Mouse (Mus musculus) embryonic stem cell, embryonic (primary cell): ENCODE data around the gene Gm45902.

Source experiments
- CTCF ChIA-PET, 4 experiments: fragments of 300-600 bp in 2 of 4; fragments of 350-600 bp in 2 of 4; sonication (Branson Sonifier 250); formaldehyde crosslinking; loops; one replicate each; lab custom pipeline; 2022; ENCODE audit warnings: inconsistent platforms in 2 of 4; lab: Charles Lee
- POLR2A ChIA-PET, 4 experiments: fragments of 300-600 bp in 2 of 4; fragments of 350-600 bp in 2 of 4; sonication (Branson Sonifier 250); formaldehyde crosslinking; loops; one replicate each; lab custom pipeline; 2022; ENCODE audit warnings: antibody characterized with exemption in 4 of 4, inconsistent platforms in 1 of 4; lab: Charles Lee

Gm45902 gene

GRCm38 (mm10) chr2:3473891-3474290 lies 38.7 kb downstream of the Gm45902 start:
- CTCF ChIA-PET = interaction anchor here in 1 of 4 experiments (0.9 to 1.4 kb wide), 2 partner anchors 18 to 326 kb away, joined by 3 to 4 read pairs; no protein-coding TSS in a partner anchor
- POLR2A ChIA-PET = interaction anchor here (0.7 to 9.5 kb wide), 35 partner anchors 8 to 239 kb away, joined by 3 to 156 read pairs (median 16); partner anchors contain the start of genes Cdnf (in 4 of the 4), Gm45902 (in 4 of the 4), Hspa14 (in 4 of the 4) and Acbd7 (in 3 of the 4)

DNA sequence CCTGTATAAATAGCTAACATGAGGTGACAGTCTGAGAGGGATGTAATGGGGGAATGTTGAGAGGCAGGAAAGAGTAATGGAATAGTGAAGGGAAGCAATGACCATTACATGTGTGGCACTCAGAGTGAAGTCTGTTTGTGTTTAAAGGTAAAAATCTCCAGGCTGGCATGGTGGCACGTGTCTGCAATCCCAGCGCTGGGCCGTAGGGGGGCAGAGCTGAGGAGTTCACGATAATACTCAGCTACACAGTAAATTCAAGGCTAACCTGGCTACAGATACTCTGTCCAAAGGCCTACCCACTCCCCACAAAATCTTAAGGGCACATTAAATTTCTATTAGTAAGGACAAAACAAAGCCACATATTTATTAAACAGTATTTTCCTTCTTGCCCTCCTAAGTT lies 56.0 kb downstream of the Gm45902 start:
- POLR2A ChIA-PET = interaction anchor here in 3 of 4 experiments (0.6 to 14.4 kb wide), 15 partner anchors 9 to 124 kb away, joined by 3 to 156 read pairs (median 4); partner anchors contain the start of genes Cdnf (in 2 of the 3), Dclre1c (in 2 of the 3), Gm45902 (in 2 of the 3) and Hspa14 (in 2 of the 3)
- CTCF ChIA-PET = interaction anchor here in 2 of 4 experiments (0.6 to 1.6 kb wide), 9 partner anchors 14 to 361 kb away, joined by 3 to 6 read pairs (median 3); partner anchors contain the start of gene Suv39h2 (in 1 of the 2)
